Mouse (Mus musculus) forebrain, postnatal 0 days (tissue): ENCODE measurements around the gene Rora. TPM values are rescaled to one million over a fixed set of nuclear protein-coding genes. Genes with fewer than 3 reads are reported as not detected.

Experiments used
- ATAC-seq: fragments of 200-750 bp; cut with Nextera tagmentation; 2 replicates; pipeline ENCODE4 v1.8.0; 2017; ENCODE audit warnings: mild to moderate bottlenecking, moderate library complexity
- DNase-seq: peaks from one replicate; pipeline ENCODE4 v3.0.0-alpha.2; 2015
- H3K27ac ChIP-seq: fragments of 300-500 bp; sonication (generic); 2 replicates; pipeline ENCODE4 v1.5.1; 2014; ENCODE audit warnings: low read depth, mild to moderate bottlenecking, antibody characterized with exemption, low read length, moderate library complexity, mixed read lengths
- H3K27me3 ChIP-seq: fragments of 300-500 bp; sonication (generic); 2 replicates; pipeline ENCODE4 v1.6.1; 2014; ENCODE audit warnings: mild to moderate bottlenecking, low read length, mixed read lengths; ENCODE audit not compliant: insufficient read depth
- H3K36me3 ChIP-seq: fragments of 300-500 bp; sonication (generic); 2 replicates; pipeline ENCODE4 v1.6.1; 2014; ENCODE audit warnings: mild to moderate bottlenecking, moderate library complexity; ENCODE audit not compliant: insufficient read depth
- H3K4me1 ChIP-seq: fragments of 300-500 bp; sonication (generic); 2 replicates; pipeline ENCODE4 v1.6.1; 2014; ENCODE audit warnings: antibody characterized with exemption; ENCODE audit not compliant: insufficient read depth
- H3K4me2 ChIP-seq: fragments of 300-500 bp; sonication (generic); 2 replicates; pipeline ENCODE4 v1.6.1; 2014; ENCODE audit warnings: low read depth, mild to moderate bottlenecking, moderate library complexity
- H3K4me3 ChIP-seq: fragments of 300-500 bp; sonication (generic); 2 replicates; pipeline ENCODE4 v1.5.1; 2014; ENCODE audit warnings: low read depth, low read length, mixed read lengths
- H3K9ac ChIP-seq: fragments of 300-500 bp; sonication (generic); 2 replicates; pipeline ENCODE4 v1.6.1; 2014; ENCODE audit warnings: mild to moderate bottlenecking
- H3K9me3 ChIP-seq: fragments of 300-500 bp; sonication (generic); 2 replicates; pipeline ENCODE4 v1.6.1; 2016; ENCODE audit warnings: low read length
- CTCF ChIP-seq: sonication (generic); IDR thresholded peaks from 2 replicates; pipeline ENCODE4 v1.5.1; 2016; ENCODE audit warnings: antibody characterized with exemption, control low read depth, low read depth
- WGBS: fragments of 180-500 bp; shearing (Covaris S2); extraction: QIAGEN DNeasy Blood & Tissue Kit; methylation state at CpG from one replicate; pipeline ENCODE4 v1.1.7; 2014; 5-methylcytosine and 5-hydroxymethylcytosine counted together
- polyA plus RNA-seq: library from polyadenylated mRNA; unstranded; fragments of >200 nt; fragmentation: Nextera tagmentation; extraction: Ambion mirVana; gene quantifications from 2 replicates; pipeline ENCODE4 v1.2.1, GENCODE M21; 2015
- total RNA-seq: library from RNA; depleted of rRNA; stranded (reverse); fragments of >200 nt; gene quantifications from 2 replicates; pipeline ENCODE4 v1.2.3, GENCODE M21; 2014

The Rora gene
- total and polyA plus RNA-seq, 2 experiments from 2014 or later: 9.8 to 23.9 TPM

DNA sequence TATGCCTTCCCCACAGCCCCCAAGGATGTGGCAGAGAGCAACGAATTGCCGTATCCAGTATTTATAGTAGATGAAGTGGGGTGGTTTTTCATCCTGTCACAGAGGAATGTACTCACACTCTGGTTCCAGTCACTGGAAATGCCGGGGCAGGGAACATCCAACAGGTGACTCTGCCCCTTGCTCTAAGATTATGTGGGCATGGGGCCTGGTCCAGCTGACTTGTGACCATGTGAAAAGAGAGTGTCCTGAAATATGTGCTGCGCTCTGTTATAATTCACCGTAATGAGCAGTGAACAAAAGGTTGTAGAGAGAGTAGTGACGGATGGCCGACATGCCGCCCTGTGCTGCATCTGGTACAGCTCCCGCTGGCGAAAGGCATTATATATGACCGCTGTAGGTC lies 282.0 kb downstream of the Rora start:
- TF ChIP-seq CTCF: no peak
- WGBS: 94% methylated on average over 11 of the region's 11 CpGs
- ATAC-seq (no peak), DNase-seq (no peak)
- Histone ChIP-seq H3K9me3 (no peaks in the 10 kb centered on the region), H3K27ac (no peak overlapping the region), H3K4me1 (no peaks in the 10 kb centered on the region), H3K4me3 (no peak overlapping the region), H3K36me3 (no peaks in the 10 kb centered on the region), H3K9ac (no peak overlapping the region), H3K27me3 (no peaks in the 10 kb centered on the region), H3K4me2 (no peak overlapping the region)

DNA sequence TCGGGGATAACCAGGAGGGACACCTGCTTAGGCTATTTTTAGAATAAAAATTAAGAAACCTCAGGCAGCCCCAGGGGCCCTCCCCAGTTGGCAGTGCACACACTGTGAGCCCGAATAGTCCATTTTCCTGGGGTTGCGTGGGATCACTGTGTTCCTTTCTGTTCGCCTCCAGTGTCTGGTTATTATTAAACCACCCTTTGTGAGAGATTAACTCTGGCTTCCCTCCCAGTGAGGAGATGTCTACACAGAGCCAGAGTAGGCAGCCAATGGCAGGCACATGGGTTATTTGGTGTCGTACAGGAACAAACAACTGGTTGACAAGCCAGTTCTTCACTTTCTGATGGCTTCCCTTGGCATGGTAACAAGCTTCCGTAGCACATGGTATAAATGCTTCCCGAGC lies 287.5 kb downstream of the Rora start:
- Histone ChIP-seq H3K4me3 (no peak overlapping the region), H3K4me1 (no peaks in the 10 kb centered on the region), H3K27me3 (no peaks in the 10 kb centered on the region), H3K4me2 (no peak overlapping the region), H3K36me3 (no peaks in the 10 kb centered on the region), H3K27ac (no peak overlapping the region), H3K9me3 (no peaks in the 10 kb centered on the region), H3K9ac (no peak overlapping the region)
- ATAC-seq (peak; percentile 84), DNase-seq (peak; percentile 57)
- WGBS: 26% methylated on average over 7 of the region's 7 CpGs
- no peak for TF ChIP-seq CTCF

DNA sequence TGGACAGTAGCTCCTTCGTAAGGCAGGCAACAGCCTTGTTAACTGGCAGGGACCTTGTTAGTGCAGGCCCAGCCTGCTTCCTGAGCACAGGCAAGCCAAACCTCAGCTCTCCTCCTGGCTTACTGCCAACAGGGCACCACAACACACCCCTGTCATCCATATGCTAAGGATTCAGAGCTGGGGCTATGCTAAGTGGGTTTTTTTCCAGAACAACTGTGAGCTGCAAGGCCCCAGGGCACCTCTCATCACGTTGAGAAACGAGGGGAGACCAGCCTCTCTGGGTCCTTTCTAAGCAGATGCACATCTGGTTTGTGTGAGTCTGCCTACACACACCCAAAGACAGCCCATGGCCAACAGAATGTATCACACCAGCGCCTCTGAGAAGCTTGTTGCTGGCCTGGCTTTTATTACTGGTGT lies 289.0 kb downstream of the Rora start:
- no peak for TF ChIP-seq CTCF
- Histone ChIP-seq H3K9ac (no peak overlapping the region), H3K4me1 (no peaks in the 10 kb centered on the region), H3K27me3 (no peaks in the 10 kb centered on the region), H3K27ac (no peak overlapping the region), H3K4me3 (no peak overlapping the region), H3K36me3 (no peaks in the 10 kb centered on the region), H3K9me3 (no peaks in the 10 kb centered on the region), H3K4me2 (no peak overlapping the region)
- WGBS: 45% methylated on average over 4 of the region's 4 CpGs
- DNase-seq: no peak
- no peak for ATAC-seq

DNA sequence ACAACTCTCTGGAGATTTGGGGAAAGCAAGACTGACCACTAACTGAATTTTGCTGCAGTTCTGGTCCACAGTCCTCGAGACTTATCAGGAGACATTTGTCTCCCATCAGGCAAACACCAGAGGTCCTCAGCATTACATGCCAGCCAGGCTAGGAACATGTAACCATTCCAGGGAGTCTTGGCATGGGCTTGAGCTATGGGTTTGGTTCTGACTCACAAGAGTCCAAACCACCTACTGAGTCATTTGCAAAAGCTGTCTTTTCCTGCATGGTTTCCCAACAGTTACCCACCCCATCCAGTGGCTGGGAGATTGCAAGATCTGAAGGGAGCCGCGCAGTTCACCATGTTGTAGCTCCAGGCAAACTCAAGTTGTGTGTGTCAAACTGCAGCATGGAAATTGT lies 290.4 kb downstream of the Rora start:
- H3K27ac ChIP-seq: no peak overlapping the region

DNA sequence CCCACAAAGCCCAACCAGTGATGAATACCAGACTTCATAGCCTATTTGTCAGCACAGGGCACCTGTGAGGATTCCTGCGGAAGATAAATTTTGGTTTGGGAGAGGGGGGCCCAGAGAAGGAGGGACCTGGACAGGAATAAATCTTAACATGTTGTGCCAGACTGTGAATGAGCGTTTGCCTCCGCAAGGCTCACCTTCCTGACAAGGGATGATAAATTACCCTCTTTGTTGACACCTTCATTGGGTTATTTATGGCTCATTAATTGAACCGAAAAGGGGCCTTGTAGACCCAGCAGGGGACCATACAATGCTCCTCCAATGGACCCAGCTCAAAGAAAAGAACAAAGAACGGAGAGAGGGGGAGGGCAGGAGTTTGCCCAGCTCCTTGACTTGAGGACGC lies 294.1 kb downstream of the Rora start:
- DNase-seq: no peak
- no peaks in the 10 kb centered on the region for H3K27me3 ChIP-seq
- H3K9me3 ChIP-seq: no peaks in the 10 kb centered on the region
- no peaks in the 10 kb centered on the region for H3K4me1 ChIP-seq
- no peak overlapping the region for H3K27ac ChIP-seq
- 12% methylated on average over 6 of the region's 6 CpGs for WGBS
- H3K4me2 ChIP-seq: no peak overlapping the region
- no peak for TF ChIP-seq CTCF
- H3K4me3 ChIP-seq: no peak overlapping the region
- H3K36me3 ChIP-seq: no peaks in the 10 kb centered on the region
- no peak for ATAC-seq
- no peak overlapping the region for H3K9ac ChIP-seq

More for the DNA sequence above, 290.4 kb downstream of the Rora start:
- Histone ChIP-seq H3K4me2 (no peak overlapping the region), H3K9me3 (no peaks in the 10 kb centered on the region), H3K36me3 (no peaks in the 10 kb centered on the region), H3K4me3 (no peak overlapping the region), H3K4me1 (no peaks in the 10 kb centered on the region), H3K9ac (no peak overlapping the region), H3K27me3 (no peaks in the 10 kb centered on the region)
- ATAC-seq (no peak), DNase-seq (no peak)
- 93% methylated on average over 3 of the region's 3 CpGs for WGBS
- no peak for TF ChIP-seq CTCF

DNA sequence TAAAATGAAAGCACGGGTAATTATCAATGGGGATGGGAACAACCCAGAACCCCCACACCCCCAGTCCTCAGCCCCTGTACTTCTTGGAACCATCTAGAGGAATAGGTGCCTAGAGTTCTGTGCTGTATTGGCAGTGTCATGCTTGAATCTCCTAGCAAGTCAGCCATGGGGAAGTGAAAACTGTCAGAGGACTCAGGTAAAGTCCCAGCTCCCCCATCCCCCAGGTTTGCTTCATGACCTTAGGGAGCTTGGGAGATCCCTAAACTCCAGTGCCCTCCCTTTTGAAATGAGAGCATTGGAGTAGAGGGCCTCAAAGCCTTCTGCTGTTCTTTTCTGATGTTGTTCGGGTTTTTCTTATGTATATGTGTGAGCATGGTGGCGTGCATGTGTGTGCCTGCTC lies 294.6 kb downstream of the Rora start:
- TF ChIP-seq CTCF: no peak
- DNase-seq: no peak
- H3K27me3 ChIP-seq: no peaks in the 10 kb centered on the region
- H3K27ac ChIP-seq: no peak overlapping the region
- no peaks in the 10 kb centered on the region for H3K4me1 ChIP-seq
- no peaks in the 10 kb centered on the region for H3K9me3 ChIP-seq
- 63% methylated on average over 3 of the region's 3 CpGs for WGBS
- no peak overlapping the region for H3K4me3 ChIP-seq
- H3K9ac ChIP-seq: no peak overlapping the region
- H3K4me2 ChIP-seq: no peak overlapping the region
- no peaks in the 10 kb centered on the region for H3K36me3 ChIP-seq
- ATAC-seq: no peak

DNA sequence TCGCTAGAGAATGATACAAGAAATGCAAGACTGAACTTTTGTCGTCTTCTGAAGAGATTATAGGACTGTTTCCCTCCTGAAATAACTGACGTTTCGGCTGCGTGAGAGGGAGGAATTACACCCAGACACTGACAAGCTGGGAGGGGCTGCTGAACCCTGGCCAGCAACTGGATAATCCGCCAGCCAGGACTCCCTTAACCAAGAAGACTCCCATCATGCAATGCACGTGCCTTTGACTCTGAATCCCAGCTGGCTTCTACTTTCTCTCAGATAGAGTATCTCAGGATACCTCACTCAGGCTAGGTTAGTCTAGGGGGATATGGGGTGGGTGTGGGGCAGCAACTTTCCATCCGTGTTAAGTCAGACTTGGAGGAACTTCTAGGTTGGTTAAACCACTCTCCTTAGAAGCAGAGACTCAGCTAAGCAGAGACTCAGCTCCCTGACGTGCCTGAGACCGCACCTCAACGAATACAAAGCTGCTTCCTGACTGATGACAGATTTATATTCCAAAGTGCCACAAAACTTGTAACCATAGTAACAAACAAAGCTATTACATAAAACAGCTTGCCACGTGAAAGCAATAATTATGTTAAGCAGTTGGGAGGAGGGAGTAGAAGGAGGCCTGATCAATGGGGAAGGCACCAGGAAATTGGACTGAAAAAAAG lies 302.8 kb downstream of the Rora start:
- Histone ChIP-seq H3K4me2 (no peak overlapping the region), H3K9ac (no peak overlapping the region), H3K36me3 (no peaks in the 10 kb centered on the region), H3K27me3 (no peaks in the 10 kb centered on the region), H3K27ac (no peak overlapping the region), H3K4me1 (no peaks in the 10 kb centered on the region), H3K9me3 (no peaks in the 10 kb centered on the region), H3K4me3 (no peak overlapping the region)
- 37% methylated on average over 12 of the region's 12 CpGs for WGBS
- no peak for TF ChIP-seq CTCF
- ATAC-seq (peak; percentile 73; the same call in 1 of the 2 replicates), DNase-seq (peak; percentile 26)
